Mouse (Mus musculus): ENCODE data around the gene Igfbp3. TPM values are rescaled to one million over a fixed set of nuclear protein-coding genes. Genes with fewer than 3 reads are reported as not detected.

The Igfbp3 gene
- polyA plus RNA-seq, 1 experiment from 2014 or later, result 97.3 TPM

- Histone ChIP-seq H3K4me2 (replicated peaks; ENCODE audit: low read depth, low read length) (no peak overlapping the region), H3K27ac (ENCODE audit: low read length) (no peak overlapping the region), H3K9ac (replicated peaks; ENCODE audit: low read length) (no peak overlapping the region), H3K4me3 (ENCODE audit: low read length) (no peak overlapping the region), H3K36me3 (ENCODE audit: insufficient read depth, low read length) (no peaks in the 10 kb centered on the region), H3K4me1 (ENCODE audit: insufficient read depth, low read length) (no peaks in the 10 kb centered on the region), H3K9me3 (ENCODE audit: low read length) (no peaks in the 10 kb centered on the region), H3K27me3 (ENCODE audit: insufficient read depth, low read length) (no peaks in the 10 kb centered on the region)
- ATAC-seq (ENCODE audit: low FRiP score, low TSS enrichment), result no peak
- 32% methylated on average over 1 of the region's 1 CpGs for WGBS
These were observed 29.3 kb downstream of the Igfbp3 start for GRCm38 (mm10) chr11:7184420-7184819.

- WGBS, result 58% methylated on average over 8 of the region's 8 CpGs
- no peak for ATAC-seq (ENCODE audit: low FRiP score, low TSS enrichment)
- H3K4me1 ChIP-seq (ENCODE audit: insufficient read depth, low read length), result no peaks in the 10 kb centered on the region
These were observed 31.2 kb downstream of the Igfbp3 start for GRCm38 (mm10) chr11:7182409-7183042.

GRCm38 (mm10) chr11:7179276-7179675, 34.4 kb downstream of the Igfbp3 start:
- no peak overlapping the region for H3K27ac ChIP-seq (ENCODE audit: low read length)

More at GRCm38 (mm10) chr11:7182409-7183042, 31.2 kb downstream of the Igfbp3 start:
- Histone ChIP-seq H3K27ac (ENCODE audit: low read length) (no peak overlapping the region), H3K27me3 (ENCODE audit: insufficient read depth, low read length) (no peaks in the 10 kb centered on the region), H3K4me2 (replicated peaks; ENCODE audit: low read depth, low read length) (no peak overlapping the region), H3K4me3 (ENCODE audit: low read length) (no peak overlapping the region), H3K9ac (replicated peaks; ENCODE audit: low read length) (no peak overlapping the region), H3K36me3 (ENCODE audit: insufficient read depth, low read length) (no peaks in the 10 kb centered on the region), H3K9me3 (ENCODE audit: low read length) (no peaks in the 10 kb centered on the region)

GRCm38 (mm10) chr11:7178724-7179123, 35.0 kb downstream of the Igfbp3 start:
- Histone ChIP-seq H3K27ac (ENCODE audit: low read length) (no peak overlapping the region), H3K36me3 (ENCODE audit: insufficient read depth, low read length) (no peaks in the 10 kb centered on the region), H3K4me2 (replicated peaks; ENCODE audit: low read depth, low read length) (no peak overlapping the region), H3K9ac (replicated peaks; ENCODE audit: low read length) (no peak overlapping the region), H3K9me3 (ENCODE audit: low read length) (no peaks in the 10 kb centered on the region), H3K4me3 (ENCODE audit: low read length) (no peak overlapping the region), H3K27me3 (ENCODE audit: insufficient read depth, low read length) (no peaks in the 10 kb centered on the region), H3K4me1 (ENCODE audit: insufficient read depth, low read length) (no peaks in the 10 kb centered on the region)
- WGBS, result 60% methylated on average over 4 of the region's 4 CpGs
- no peak; the same call in 1 of the 2 replicates for ATAC-seq (ENCODE audit: low FRiP score, low TSS enrichment)

More at GRCm38 (mm10) chr11:7179276-7179675, 34.4 kb downstream of the Igfbp3 start:
- Histone ChIP-seq H3K9me3 (ENCODE audit: low read length) (no peaks in the 10 kb centered on the region), H3K9ac (replicated peaks; ENCODE audit: low read length) (no peak overlapping the region), H3K4me3 (ENCODE audit: low read length) (no peak overlapping the region), H3K4me1 (ENCODE audit: insufficient read depth, low read length) (no peaks in the 10 kb centered on the region), H3K4me2 (replicated peaks; ENCODE audit: low read depth, low read length) (no peak overlapping the region), H3K27me3 (ENCODE audit: insufficient read depth, low read length) (no peaks in the 10 kb centered on the region), H3K36me3 (ENCODE audit: insufficient read depth, low read length) (no peaks in the 10 kb centered on the region)
- no peak for ATAC-seq (ENCODE audit: low FRiP score, low TSS enrichment)
- WGBS, result 65% methylated on average over 2 of the region's 2 CpGs

- Histone ChIP-seq H3K4me1 (ENCODE audit: insufficient read depth, low read length) (no peaks in the 10 kb centered on the region), H3K27ac (ENCODE audit: low read length) (no peak overlapping the region), H3K9ac (replicated peaks; ENCODE audit: low read length) (no peak overlapping the region), H3K4me2 (replicated peaks; ENCODE audit: low read depth, low read length) (no peak overlapping the region), H3K27me3 (ENCODE audit: insufficient read depth, low read length) (no peaks in the 10 kb centered on the region), H3K4me3 (ENCODE audit: low read length) (no peak overlapping the region), H3K9me3 (ENCODE audit: low read length) (no peaks in the 10 kb centered on the region), H3K36me3 (ENCODE audit: insufficient read depth, low read length) (no peaks in the 10 kb centered on the region)
- 81% methylated on average over 6 of the region's 6 CpGs for WGBS
- no peak for ATAC-seq (ENCODE audit: low FRiP score, low TSS enrichment)
These were observed 40.1 kb downstream of the Igfbp3 start for GRCm38 (mm10) chr11:7173664-7174063.

GRCm38 (mm10) chr11:7169645-7170044, 44.1 kb downstream of the Igfbp3 start:
- WGBS, result 92% methylated on average over 1 of the region's 1 CpGs
- no peak overlapping the region for H3K9ac ChIP-seq (replicated peaks; ENCODE audit: low read length)
- no peak overlapping the region for H3K4me2 ChIP-seq (replicated peaks; ENCODE audit: low read depth, low read length)
- H3K4me3 ChIP-seq (ENCODE audit: low read length), result no peak overlapping the region
- H3K9me3 ChIP-seq (ENCODE audit: low read length), result no peaks in the 10 kb centered on the region
- ATAC-seq (ENCODE audit: low FRiP score, low TSS enrichment), result 0 out of 2 replicates have a peak, but pooled peaks have one; percentile 21
- H3K36me3 ChIP-seq (ENCODE audit: insufficient read depth, low read length), result no peaks in the 10 kb centered on the region
- H3K27ac ChIP-seq (ENCODE audit: low read length), result no peak overlapping the region
- no peaks in the 10 kb centered on the region for H3K4me1 ChIP-seq (ENCODE audit: insufficient read depth, low read length)
- no peaks in the 10 kb centered on the region for H3K27me3 ChIP-seq (ENCODE audit: insufficient read depth, low read length)

- Histone ChIP-seq H3K4me3 (ENCODE audit: low read length) (no peak overlapping the region), H3K9ac (replicated peaks; ENCODE audit: low read length) (no peak overlapping the region), H3K4me2 (replicated peaks; ENCODE audit: low read depth, low read length) (no peak overlapping the region), H3K27me3 (ENCODE audit: insufficient read depth, low read length) (no peaks in the 10 kb centered on the region), H3K27ac (ENCODE audit: low read length) (no peak overlapping the region), H3K4me1 (ENCODE audit: insufficient read depth, low read length) (peaks cover 14% of the 10 kb centered on the region), H3K36me3 (ENCODE audit: insufficient read depth, low read length) (no peaks in the 10 kb centered on the region), H3K9me3 (ENCODE audit: low read length) (no peaks in the 10 kb centered on the region)
- WGBS, result 68% methylated on average over 4 of the region's 4 CpGs
- ATAC-seq (ENCODE audit: low FRiP score, low TSS enrichment), result no peak
These were observed 49.3 kb downstream of the Igfbp3 start for GRCm38 (mm10) chr11:7164416-7164815.

GRCm38 (mm10) chr11:7161502-7162174, 52.1 kb downstream of the Igfbp3 start:
- Histone ChIP-seq H3K9me3 (ENCODE audit: low read length) (no peaks in the 10 kb centered on the region), H3K9ac (replicated peaks; ENCODE audit: low read length) (no peak overlapping the region), H3K36me3 (ENCODE audit: insufficient read depth, low read length) (no peaks in the 10 kb centered on the region), H3K27me3 (ENCODE audit: insufficient read depth, low read length) (no peaks in the 10 kb centered on the region), H3K4me1 (ENCODE audit: insufficient read depth, low read length) (peaks cover 14% of the 10 kb centered on the region), H3K4me3 (ENCODE audit: low read length) (no peak overlapping the region), H3K4me2 (replicated peaks; ENCODE audit: low read depth, low read length) (no peak overlapping the region), H3K27ac (ENCODE audit: low read length) (peak overlapping the region; percentile 71; the same call in 1 of the 2 replicates)
- WGBS, result 78% methylated on average over 8 of the region's 8 CpGs
- peak; percentile 31; the same call in 1 of the 2 replicates for ATAC-seq (ENCODE audit: low FRiP score, low TSS enrichment)

GRCm38 (mm10) chr11:7160637-7161101, 53.1 kb downstream of the Igfbp3 start:
- no peak overlapping the region for H3K9ac ChIP-seq (replicated peaks; ENCODE audit: low read length)
- WGBS, result 39% methylated on average over 4 of the region's 4 CpGs
- peaks cover 14% of the 10 kb centered on the region for H3K4me1 ChIP-seq (ENCODE audit: insufficient read depth, low read length)
- no peaks in the 10 kb centered on the region for H3K27me3 ChIP-seq (ENCODE audit: insufficient read depth, low read length)
- H3K27ac ChIP-seq (ENCODE audit: low read length), result peak overlapping the region; percentile 71
- H3K36me3 ChIP-seq (ENCODE audit: insufficient read depth, low read length), result no peaks in the 10 kb centered on the region
- no peaks in the 10 kb centered on the region for H3K9me3 ChIP-seq (ENCODE audit: low read length)
- ATAC-seq (ENCODE audit: low FRiP score, low TSS enrichment), result peak; percentile 79
- no peak overlapping the region for H3K4me3 ChIP-seq (ENCODE audit: low read length)
- no peak overlapping the region for H3K4me2 ChIP-seq (replicated peaks; ENCODE audit: low read depth, low read length)

GRCm38 (mm10) chr11:7160146-7160545, 53.6 kb downstream of the Igfbp3 start:
- Histone ChIP-seq H3K36me3 (ENCODE audit: insufficient read depth, low read length) (no peaks in the 10 kb centered on the region), H3K9ac (replicated peaks; ENCODE audit: low read length) (no peak overlapping the region), H3K4me2 (replicated peaks; ENCODE audit: low read depth, low read length) (no peak overlapping the region), H3K4me3 (ENCODE audit: low read length) (no peak overlapping the region), H3K4me1 (ENCODE audit: insufficient read depth, low read length) (peaks cover 14% of the 10 kb centered on the region), H3K27me3 (ENCODE audit: insufficient read depth, low read length) (no peaks in the 10 kb centered on the region), H3K9me3 (ENCODE audit: low read length) (no peaks in the 10 kb centered on the region), H3K27ac (ENCODE audit: low read length) (peak overlapping the region; percentile 71)
- WGBS, result 54% methylated on average over 6 of the region's 6 CpGs
- ATAC-seq (ENCODE audit: low FRiP score, low TSS enrichment), result no peak
